Mouse (Mus musculus) embryonic facial prominence, embryonic 11.5 days (tissue): ENCODE data around the gene Celf2. TPM values are rescaled to one million over a fixed set of nuclear protein-coding genes. Genes with fewer than 3 reads are reported as not detected.

Experiments
- ATAC-seq: fragments of 200-750 bp; cut with Nextera tagmentation; replicated peaks from 2 replicates; pipeline ENCODE4 v1.8.0; 2017; ENCODE audit warnings: low read depth; ENCODE audit not compliant: insufficient number of reproducible peaks, low FRiP score, low TSS enrichment
- DNase-seq: peaks from one replicate; pipeline ENCODE4 v3.0.0-alpha.2; 2015; ENCODE audit warnings: low spot score
- H3K27ac ChIP-seq: fragments of 300-500 bp; sonication (generic); replicated peaks from 2 replicates; pipeline ENCODE4 v1.5.1; 2014; ENCODE audit warnings: mild to moderate bottlenecking, low read depth, low read length, control low read depth
- H3K27me3 ChIP-seq: fragments of 300-500 bp; sonication (generic); 2 replicates; pipeline ENCODE4 v1.6.1; 2014; ENCODE audit warnings: mild to moderate bottlenecking, low read length, moderate library complexity, mixed read lengths; ENCODE audit not compliant: control insufficient read depth, insufficient read depth
- H3K36me3 ChIP-seq: fragments of 300-500 bp; sonication (generic); replicated peaks from 2 replicates; pipeline ENCODE4 v1.6.1; 2014; ENCODE audit warnings: low read depth, mild to moderate bottlenecking, low read length, moderate library complexity, mixed read lengths; ENCODE audit not compliant: control insufficient read depth, insufficient read depth
- H3K4me1 ChIP-seq: fragments of 300-500 bp; sonication (generic); 2 replicates; pipeline ENCODE4 v1.6.1; 2014; ENCODE audit warnings: low read length, mixed read lengths; ENCODE audit not compliant: control insufficient read depth, insufficient read depth
- H3K4me2 ChIP-seq: fragments of 300-500 bp; sonication (generic); 2 replicates; pipeline ENCODE4 v1.6.1; 2014; ENCODE audit warnings: low read depth, mild to moderate bottlenecking, control low read depth, low read length, moderate library complexity
- H3K4me3 ChIP-seq: fragments of 300-500 bp; sonication (generic); 2 replicates; pipeline ENCODE4 v1.5.1; 2014; ENCODE audit warnings: low read depth, low read length, control low read depth
- H3K9ac ChIP-seq: fragments of 300-500 bp; sonication (generic); replicated peaks from 2 replicates; pipeline ENCODE4 v1.6.1; 2014; ENCODE audit warnings: mild to moderate bottlenecking, control low read depth, low read length
- H3K9me3 ChIP-seq: fragments of 300-500 bp; sonication (generic); replicated peaks from 2 replicates; pipeline ENCODE4 v1.6.1; 2016; ENCODE audit warnings: mild to moderate bottlenecking, low read length, inconsistent platforms, mixed read lengths; ENCODE audit not compliant: control insufficient read depth
- WGBS: fragments of 180-500 bp; shearing (Covaris S2); extraction: QIAGEN DNeasy Blood & Tissue Kit; methylation state at CpG from one replicate; pipeline ENCODE4 v1.1.7; 2014; 5-methylcytosine and 5-hydroxymethylcytosine counted together
- polyA plus RNA-seq: library from polyadenylated mRNA; unstranded; fragments of >200 nt; fragmentation: Nextera tagmentation; extraction: Ambion mirVana; gene quantifications from 2 replicates; pipeline ENCODE4 v1.2.1, GENCODE M21; 2014

Celf2 gene
- polyA plus RNA-seq, 1 experiment from 2014 or later = 43.2 TPM

- H3K9me3 ChIP-seq = no peaks in the 10 kb centered on the region
- H3K27ac ChIP-seq = no peak overlapping the region
- WGBS = 93% methylated on average over 3 of the region's 3 CpGs
- H3K36me3 ChIP-seq = no peaks in the 10 kb centered on the region
- H3K4me2 ChIP-seq = no peak overlapping the region
- no peaks in the 10 kb centered on the region for H3K4me1 ChIP-seq
- no peak overlapping the region for H3K4me3 ChIP-seq
- H3K27me3 ChIP-seq = no peaks in the 10 kb centered on the region
- DNase-seq (no peak), ATAC-seq (no peak)
- no peak overlapping the region for H3K9ac ChIP-seq
Measured at GRCm38 (mm10) chr2:6561337-6561736, 948.0 kb downstream of the Celf2 start.

DNA sequence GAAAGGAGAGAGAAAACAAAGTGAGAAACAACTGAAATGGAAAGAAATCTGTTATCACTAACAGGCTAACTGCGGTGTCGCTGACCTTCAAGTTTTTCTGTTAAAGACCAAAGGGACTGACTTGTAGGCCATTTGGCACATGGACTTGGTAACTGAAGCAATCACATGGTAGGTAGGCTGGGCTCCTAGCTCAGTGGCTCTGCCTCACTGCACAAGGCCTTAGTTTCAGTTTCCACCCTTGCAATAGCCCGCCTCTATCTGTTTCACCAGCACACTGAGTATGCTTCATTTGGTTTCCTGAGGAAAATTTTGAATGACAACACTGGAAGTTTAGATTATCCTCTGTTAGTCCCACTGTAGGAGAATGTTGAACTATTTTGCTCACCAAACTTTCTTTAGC lies 948.6 kb downstream of the Celf2 start:
- WGBS = 95% methylated on average over 3 of the region's 3 CpGs
- no peak overlapping the region for H3K4me2 ChIP-seq
- no peaks in the 10 kb centered on the region for H3K4me1 ChIP-seq
- H3K27me3 ChIP-seq = no peaks in the 10 kb centered on the region
- H3K9me3 ChIP-seq = no peaks in the 10 kb centered on the region
- no peaks in the 10 kb centered on the region for H3K36me3 ChIP-seq
- H3K27ac ChIP-seq = no peak overlapping the region
- ATAC-seq (no peak), DNase-seq (no peak)
- H3K4me3 ChIP-seq = no peak overlapping the region
- H3K9ac ChIP-seq = no peak overlapping the region

DNA sequence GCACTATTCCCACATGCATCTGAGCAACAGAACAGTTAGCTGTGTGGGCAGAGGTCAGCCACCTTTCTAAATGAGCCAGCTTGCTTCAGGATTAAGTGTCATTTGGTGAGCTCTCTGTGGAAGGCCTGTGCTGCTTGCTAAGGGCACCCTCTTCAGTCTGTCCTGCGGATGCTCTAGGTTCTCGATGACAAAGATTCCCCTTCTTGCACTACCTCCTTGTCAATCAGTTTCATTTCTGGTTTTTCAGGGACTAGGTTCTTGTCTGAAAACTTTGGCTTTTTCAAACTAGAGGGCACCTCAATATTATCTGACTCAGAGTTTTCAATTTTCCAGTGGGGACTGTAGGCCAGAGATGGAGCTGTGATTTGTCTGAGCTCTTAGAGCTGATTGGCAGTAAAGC lies 949.8 kb downstream of the Celf2 start:
- Histone ChIP-seq H3K4me3 (no peak overlapping the region), H3K9me3 (no peaks in the 10 kb centered on the region), H3K4me1 (no peaks in the 10 kb centered on the region), H3K4me2 (no peak overlapping the region), H3K36me3 (no peaks in the 10 kb centered on the region), H3K9ac (no peak overlapping the region), H3K27me3 (no peaks in the 10 kb centered on the region), H3K27ac (no peak overlapping the region)
- ATAC-seq (no peak), DNase-seq (no peak)
- WGBS = 85% methylated on average over 2 of the region's 2 CpGs

DNA sequence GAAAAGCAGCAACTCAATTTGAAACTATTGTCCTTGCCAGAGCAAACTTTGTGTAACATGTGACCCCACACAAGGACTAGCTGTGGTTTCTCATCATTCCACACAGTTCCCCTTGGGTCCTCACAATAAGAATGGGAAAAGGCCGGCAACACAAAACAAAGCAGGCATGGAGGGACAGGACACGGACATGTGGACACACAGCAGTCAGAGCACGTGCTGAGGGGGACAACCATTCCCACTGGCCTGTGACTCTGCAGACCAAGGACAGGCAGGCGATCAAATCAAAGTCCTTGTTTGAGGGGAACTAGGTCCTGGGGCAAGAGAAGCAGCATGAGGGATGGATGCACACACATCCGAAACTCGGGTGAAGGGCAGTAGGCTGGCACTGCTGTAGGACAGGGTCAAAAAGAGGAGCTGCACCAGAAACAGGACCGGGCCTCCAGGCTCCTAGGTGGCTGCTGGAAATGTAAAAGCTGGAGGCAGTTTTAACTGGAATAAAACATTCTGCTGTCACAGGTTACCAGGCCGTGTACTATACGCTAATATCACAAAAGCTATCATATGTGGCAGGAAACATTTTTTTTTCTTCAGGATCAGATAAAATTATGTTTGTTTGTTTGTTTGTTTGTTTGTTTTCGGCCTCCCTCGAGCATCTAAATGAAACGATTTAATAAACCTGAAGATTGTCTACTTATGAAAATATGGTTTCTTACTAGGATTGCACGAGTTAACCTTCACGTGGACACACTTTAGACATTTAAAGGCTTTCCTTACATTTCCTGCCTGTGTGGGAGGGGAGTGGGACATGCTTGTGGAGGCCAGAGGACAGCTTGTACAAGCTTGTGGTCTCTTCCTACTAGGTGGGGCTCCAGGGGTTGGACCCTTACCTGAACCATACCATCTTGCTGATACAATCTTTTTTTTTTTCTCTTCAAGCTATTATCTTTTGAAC lies 950.8 kb downstream of the Celf2 start:
- Histone ChIP-seq H3K4me1 (no peaks in the 10 kb centered on the region), H3K9me3 (no peaks in the 10 kb centered on the region), H3K27ac (no peak overlapping the region), H3K4me2 (no peak overlapping the region), H3K4me3 (no peak overlapping the region), H3K36me3 (no peaks in the 10 kb centered on the region), H3K9ac (no peak overlapping the region), H3K27me3 (no peaks in the 10 kb centered on the region)
- WGBS = 86% methylated on average over 14 of the region's 14 CpGs
- DNase-seq = no peak
- ATAC-seq = no peak

GRCm38 (mm10) chr2:6557749-6558148 lies 951.6 kb downstream of the Celf2 start:
- DNase-seq = no peak
- Histone ChIP-seq H3K4me1 (no peaks in the 10 kb centered on the region), H3K27ac (no peak overlapping the region), H3K27me3 (no peaks in the 10 kb centered on the region), H3K9me3 (no peaks in the 10 kb centered on the region), H3K36me3 (no peaks in the 10 kb centered on the region), H3K4me2 (no peak overlapping the region), H3K4me3 (no peak overlapping the region), H3K9ac (no peak overlapping the region)
- no peak for ATAC-seq
- WGBS = 81% methylated on average over 3 of the region's 3 CpGs

DNA sequence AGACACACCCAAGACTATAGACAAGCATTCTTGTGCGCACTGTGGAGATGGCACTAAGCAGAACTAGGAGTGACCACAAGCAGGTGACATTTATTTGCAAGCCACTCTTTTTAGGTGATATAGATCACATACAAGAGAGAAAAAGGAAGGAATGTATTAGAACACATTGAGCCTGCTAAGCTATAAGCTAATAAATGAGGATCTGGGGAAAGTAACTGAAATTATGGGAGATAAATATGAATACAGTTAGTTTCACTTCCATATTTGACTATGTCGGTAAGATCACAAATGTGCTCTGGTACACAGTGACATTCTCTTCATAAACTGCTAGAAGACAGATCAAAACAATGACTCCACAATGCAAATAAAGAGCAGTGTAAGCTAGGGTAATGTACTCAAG lies 952.5 kb downstream of the Celf2 start:
- DNase-seq (no peak), ATAC-seq (no peak)
- Histone ChIP-seq H3K4me3 (no peak overlapping the region), H3K36me3 (no peaks in the 10 kb centered on the region), H3K9ac (no peak overlapping the region), H3K4me2 (no peak overlapping the region), H3K4me1 (no peaks in the 10 kb centered on the region), H3K27ac (no peak overlapping the region), H3K27me3 (no peaks in the 10 kb centered on the region), H3K9me3 (no peaks in the 10 kb centered on the region)
- WGBS = 91% methylated on average over 2 of the region's 2 CpGs

DNA sequence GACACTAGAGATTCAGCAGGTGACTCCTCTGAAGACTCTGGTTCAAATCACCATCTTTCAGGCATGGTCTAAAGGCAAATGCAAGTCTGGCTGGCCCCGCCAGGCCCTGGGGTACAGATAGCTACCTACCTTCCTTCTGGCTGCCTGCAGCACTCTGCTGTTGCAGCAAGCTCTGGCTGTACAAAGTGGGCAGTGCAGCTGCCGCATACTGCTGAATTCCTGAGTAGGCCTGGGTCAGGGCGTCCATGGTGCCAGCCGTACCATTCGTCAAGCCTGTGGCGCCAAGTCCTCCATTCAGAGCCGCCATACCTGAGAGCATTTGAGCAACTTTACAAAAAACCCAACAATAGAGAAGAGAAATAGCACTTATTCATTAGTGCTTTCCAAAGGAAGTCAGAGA lies 955.7 kb downstream of the Celf2 start:
- 91% methylated on average over 7 of the region's 7 CpGs for WGBS
- no peak for ATAC-seq
- H3K9ac ChIP-seq = no peak overlapping the region
- H3K27me3 ChIP-seq = no peaks in the 10 kb centered on the region
- no peak overlapping the region for H3K4me2 ChIP-seq
- no peak overlapping the region for H3K27ac ChIP-seq
- no peaks in the 10 kb centered on the region for H3K36me3 ChIP-seq
- DNase-seq = no peak
- H3K9me3 ChIP-seq = no peaks in the 10 kb centered on the region
- no peaks in the 10 kb centered on the region for H3K4me1 ChIP-seq
- no peak overlapping the region for H3K4me3 ChIP-seq

- H3K27me3 ChIP-seq = no peaks in the 10 kb centered on the region
- H3K27ac ChIP-seq = no peak overlapping the region
- H3K4me2 ChIP-seq = no peak overlapping the region
- DNase-seq = no peak
- no peaks in the 10 kb centered on the region for H3K4me1 ChIP-seq
- H3K9me3 ChIP-seq = no peaks in the 10 kb centered on the region
- WGBS = 91% methylated on average over 7 of the region's 7 CpGs
- H3K4me3 ChIP-seq = no peak overlapping the region
- no peaks in the 10 kb centered on the region for H3K36me3 ChIP-seq
- ATAC-seq = no peak
- no peak overlapping the region; the same call in 1 of the 2 replicates for H3K9ac ChIP-seq
Measured at GRCm38 (mm10) chr2:6549251-6549650, 960.1 kb downstream of the Celf2 start.
